Mouse (Mus musculus): ENCODE data around the gene Tmem59l.

DNA sequence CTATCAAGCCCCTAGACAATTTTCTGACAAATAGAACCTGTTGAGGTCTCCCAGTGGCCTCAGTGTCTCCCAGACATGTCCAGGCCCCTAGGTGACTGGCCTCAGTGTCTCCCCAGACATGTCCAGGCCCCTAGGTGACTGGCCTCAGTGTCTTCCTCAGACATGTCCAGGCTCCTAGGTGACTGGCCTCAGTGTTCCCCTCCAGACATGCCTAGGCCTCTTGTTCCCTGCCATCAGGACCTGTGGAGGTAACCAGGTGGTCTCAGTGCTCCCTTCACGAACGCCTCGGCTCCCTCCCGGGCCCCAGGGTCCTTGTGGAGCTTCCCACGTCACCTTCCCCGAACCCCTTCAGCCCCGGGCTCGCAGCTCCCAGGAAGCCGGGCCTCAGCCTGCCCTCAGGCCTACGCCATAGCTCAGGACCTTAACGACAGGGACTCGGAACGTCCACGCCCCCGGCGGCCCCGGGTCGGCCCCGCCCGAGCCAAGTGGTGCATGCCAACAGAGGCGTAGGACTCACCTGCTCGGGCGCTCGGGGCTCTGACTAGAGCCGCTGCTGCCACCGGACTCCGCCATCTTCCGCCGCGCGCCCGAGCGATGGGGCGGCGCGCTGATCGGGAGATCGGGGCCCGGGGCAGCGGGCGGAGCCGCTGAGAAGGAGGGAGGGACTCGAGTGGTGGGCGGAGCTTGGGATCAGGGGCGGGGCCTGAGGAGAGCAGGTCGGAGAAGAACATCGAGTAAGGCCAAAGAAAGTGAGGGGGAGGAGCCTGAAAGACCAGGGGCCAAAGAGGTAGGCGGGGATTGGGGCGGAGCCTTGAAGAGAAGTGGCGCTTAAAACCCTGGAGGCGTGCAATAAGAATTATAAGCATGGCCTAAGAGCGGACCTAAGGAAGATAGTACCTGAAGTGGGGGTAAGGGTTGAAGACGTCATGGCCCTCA is 10.6 kb downstream of the Tmem59l start, which contains the start of gene Klhl26:
- TF ChIP-seq CTCF (IDR thresholded peaks at IDR 0.05; ENCODE audit: insufficient read depth, low read length): no peak
- 0 out of 2 replicates have a peak, but pooled peaks have one; percentile 35 for TF ChIP-seq POLR2A (IDR thresholded peaks at IDR 0.05; ENCODE audit: borderline replicate concordance, extremely low read depth, low read depth, low read length)
